Mouse (Mus musculus) forebrain, embryonic 10.5 days (tissue): ENCODE results near the gene Khdc3. TPM values are rescaled to one million over a fixed set of nuclear protein-coding genes. Genes with fewer than 3 reads are reported as not detected.
A peak's percentile ranks its signal among the peaks of the same experiment; 100 is the strongest.
"Not testable (repeated sequence)": the region's sequence is repeated elsewhere in the genome, so short reads cannot be mapped to it uniquely, and the experiment has no call there.

Source experiments
- DNase-seq: peaks from one replicate; pipeline ENCODE4 v3.0.0-alpha.2; 2017; ENCODE audit warnings: low spot score; ENCODE audit errors: extremely low spot score
- H3K27ac ChIP-seq: fragments of 300-500 bp; sonication (generic); 2 replicates; pipeline ENCODE4 v1.5.1; 2016; ENCODE audit warnings: mild to moderate bottlenecking
- H3K27me3 ChIP-seq: fragments of 300-500 bp; sonication (generic); 2 replicates; pipeline ENCODE4 v1.6.1; 2016; ENCODE audit warnings: mild to moderate bottlenecking; ENCODE audit not compliant: poor library complexity, severe bottlenecking
- H3K36me3 ChIP-seq: fragments of 300-500 bp; sonication (generic); replicated peaks from 2 replicates; pipeline ENCODE4 v1.6.1; 2016; ENCODE audit warnings: mild to moderate bottlenecking, moderate library complexity
- H3K4me1 ChIP-seq: fragments of 300-500 bp; sonication (generic); 2 replicates; pipeline ENCODE4 v1.6.1; 2016
- H3K4me3 ChIP-seq: fragments of 300-500 bp; sonication (generic); 2 replicates; pipeline ENCODE4 v1.5.1; 2016; ENCODE audit warnings: mild to moderate bottlenecking, moderate library complexity
- H3K9me3 ChIP-seq: fragments of 300-500 bp; sonication (generic); 2 replicates; pipeline ENCODE4 v1.6.1; 2016; ENCODE audit warnings: mild to moderate bottlenecking, moderate library complexity
- WGBS: fragments of 180-500 bp; shearing (Covaris S2); methylation state at CpG from one replicate; pipeline ENCODE4 v1.1.7; 2016; 5-methylcytosine and 5-hydroxymethylcytosine counted together
- polyA plus RNA-seq: library from polyadenylated mRNA; unstranded; fragments of >200 nt; fragmentation: Nextera tagmentation; extraction: Ambion mirVana; gene quantifications from 2 replicates; pipeline ENCODE4 v1.2.1, GENCODE M21; 2016

The Khdc3 gene
- polyA plus RNA-seq: not detected in 2 replicates

- H3K4me3 ChIP-seq: no peak within 1 kb of the TSS
- no peaks in the 10 kb centered on the region for H3K9me3 ChIP-seq
- H3K27me3 ChIP-seq: peaks cover 52% of the 10 kb centered on the region
- H3K4me1 ChIP-seq: peaks cover 10% of the 10 kb centered on the region
- WGBS: 90% methylated on average over 5 of the region's 5 CpGs
- H3K27ac ChIP-seq: no peak within 1 kb of the TSS
- H3K36me3 ChIP-seq: no peaks in the 10 kb centered on the region
- DNase-seq: no peak
Measured at GRCm38 (mm10) chr9:73101536-73101935, at the start of gene Khdc3. Khdc3 (plus strand) TSS chr9:73101836.

GRCm38 (mm10) chr9:73055441-73055911 lies 46.2 kb upstream of the Khdc3 start:
- Histone ChIP-seq H3K27ac (no peak overlapping the region), H3K4me1 (peaks cover 13% of the 10 kb centered on the region), H3K36me3 (no peaks in the 10 kb centered on the region), H3K4me3 (no peak overlapping the region), H3K27me3 (no peaks in the 10 kb centered on the region), H3K9me3 (no peaks in the 10 kb centered on the region)
- 68% methylated on average over 10 of the region's 10 CpGs for WGBS
- no peak for DNase-seq

- H3K4me3 ChIP-seq: no peak overlapping the region
- no peak for DNase-seq
- WGBS: 92% methylated on average over 4 of the region's 4 CpGs
- H3K27me3 ChIP-seq: no peaks in the 10 kb centered on the region
- H3K36me3 ChIP-seq: no peaks in the 10 kb centered on the region
- no peak overlapping the region for H3K27ac ChIP-seq
- H3K9me3 ChIP-seq: no peaks in the 10 kb centered on the region
- H3K4me1 ChIP-seq: peaks cover 15% of the 10 kb centered on the region
Measured at GRCm38 (mm10) chr9:73059224-73059623, 42.4 kb upstream of the Khdc3 start.

GRCm38 (mm10) chr9:73063621-73064290 lies 37.9 kb upstream of the Khdc3 start:
- no peaks in the 10 kb centered on the region for H3K27me3 ChIP-seq
- H3K4me3 ChIP-seq: peak overlapping the region; percentile 28
- no peaks in the 10 kb centered on the region for H3K36me3 ChIP-seq
- H3K9me3 ChIP-seq: no peaks in the 10 kb centered on the region
- peaks cover 30% of the 10 kb centered on the region for H3K4me1 ChIP-seq
- H3K27ac ChIP-seq: peak overlapping the region; percentile 44; the same call in 1 of the 2 replicates
- peak; percentile 26 for DNase-seq
- WGBS: 35% methylated on average over 15 of the region's 15 CpGs

DNA sequence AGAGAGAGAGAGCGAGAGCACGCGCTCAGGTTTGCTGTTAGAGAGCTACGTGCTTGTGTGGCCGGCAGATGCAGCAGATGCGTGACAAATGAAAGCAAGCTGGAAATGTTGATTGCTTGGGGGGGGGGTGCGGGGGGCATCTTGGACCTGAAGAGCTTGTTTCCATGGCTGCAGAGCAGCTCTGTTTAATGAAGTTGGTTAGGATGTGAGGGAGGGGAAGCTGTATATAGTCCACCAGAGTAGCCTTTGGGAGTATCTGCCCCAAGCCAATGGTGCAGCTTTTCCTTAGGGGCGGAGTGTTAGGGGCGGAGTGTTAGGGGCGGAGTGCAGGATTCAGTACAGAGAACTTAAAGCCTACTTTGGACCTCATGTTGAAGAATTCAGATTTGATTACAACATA lies 34.5 kb upstream of the Khdc3 start:
- DNase-seq: no peak
- Histone ChIP-seq H3K27me3 (no peaks in the 10 kb centered on the region), H3K4me3 (peak overlapping the region; percentile 10; the same call in 1 of the 2 replicates), H3K4me1 (peaks cover 30% of the 10 kb centered on the region), H3K27ac (peak overlapping the region; percentile 30; the same call in 1 of the 2 replicates), H3K9me3 (no peaks in the 10 kb centered on the region), H3K36me3 (no peaks in the 10 kb centered on the region)
- 33% methylated on average over 10 of the region's 10 CpGs for WGBS

DNA sequence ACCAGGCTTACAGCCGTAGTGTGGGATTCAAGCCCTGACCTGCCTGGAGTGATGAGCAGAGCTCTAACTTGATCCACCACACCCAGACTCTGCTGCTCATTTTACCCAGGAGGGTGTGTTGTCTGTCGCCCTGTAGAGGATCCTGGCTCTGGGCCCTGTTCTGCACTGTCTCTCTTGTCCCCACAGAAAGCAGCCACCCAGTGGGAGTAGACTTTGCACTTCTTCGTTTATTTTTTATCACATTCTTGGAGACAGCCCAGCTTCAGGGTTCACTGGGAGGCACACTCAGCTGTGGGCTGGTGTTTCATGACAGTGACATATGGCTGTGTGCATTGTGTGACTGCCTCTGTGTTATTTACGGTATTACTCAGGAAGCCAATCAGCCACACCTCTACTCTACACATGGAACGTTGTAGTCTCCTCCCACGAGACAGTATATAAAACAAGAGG lies 33.4 kb upstream of the Khdc3 start:
- peaks cover 29% of the 10 kb centered on the region for H3K4me1 ChIP-seq
- no peaks in the 10 kb centered on the region for H3K36me3 ChIP-seq
- H3K4me3 ChIP-seq: no peak overlapping the region
- H3K9me3 ChIP-seq: no peaks in the 10 kb centered on the region
- WGBS: 79% methylated on average over 6 of the region's 6 CpGs
- H3K27ac ChIP-seq: no peak overlapping the region
- no peak for DNase-seq
- H3K27me3 ChIP-seq: no peaks in the 10 kb centered on the region

- H3K4me3 ChIP-seq: no peak overlapping the region
- H3K36me3 ChIP-seq: no peaks in the 10 kb centered on the region
- no peak overlapping the region for H3K27ac ChIP-seq
- no peak for DNase-seq
- H3K27me3 ChIP-seq: no peaks in the 10 kb centered on the region
- no peaks in the 10 kb centered on the region for H3K9me3 ChIP-seq
- H3K4me1 ChIP-seq: peaks cover 25% of the 10 kb centered on the region
- 93% methylated on average over 6 of the region's 6 CpGs for WGBS
Measured at GRCm38 (mm10) chr9:73068688-73069087, 32.9 kb upstream of the Khdc3 start.

DNA sequence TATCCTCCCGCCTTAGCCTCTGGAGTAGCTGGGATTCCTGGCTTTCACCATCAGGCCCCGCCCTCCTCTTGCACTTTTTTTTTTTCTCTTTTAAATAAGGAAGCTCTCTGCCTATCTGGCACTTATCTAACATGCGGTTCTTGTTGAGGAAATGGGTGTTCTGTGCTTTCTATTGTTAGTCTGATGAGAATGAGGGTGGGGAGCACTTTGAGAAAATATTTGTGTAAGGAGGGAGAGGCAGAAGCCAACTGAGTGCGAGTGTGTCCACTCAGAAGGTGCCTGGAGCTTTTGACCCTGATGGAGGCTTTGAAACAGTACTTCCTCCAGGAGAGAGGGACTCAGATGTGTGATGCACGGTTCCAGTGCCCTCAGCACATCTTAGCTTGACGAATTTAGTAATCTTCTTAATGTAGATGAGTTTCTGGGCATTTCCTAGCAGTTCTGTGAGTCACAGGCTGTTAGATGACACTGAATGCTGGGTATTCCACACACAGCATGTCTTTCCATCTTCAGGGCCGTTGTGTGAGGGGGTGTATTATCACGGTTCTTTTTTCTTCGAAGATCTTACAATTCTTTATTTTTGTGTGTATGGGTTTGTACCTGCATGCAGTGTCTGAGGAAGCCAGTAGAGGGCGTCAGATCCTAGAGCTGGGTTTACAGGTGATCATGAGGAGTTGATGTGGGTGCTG lies 30.5 kb upstream of the Khdc3 start:
- Histone ChIP-seq H3K4me1 (peaks cover 17% of the 10 kb centered on the region), H3K36me3 (no peaks in the 10 kb centered on the region), H3K27me3 (no peaks in the 10 kb centered on the region), H3K4me3 (no peak overlapping the region), H3K27ac (no peak overlapping the region), H3K9me3 (no peaks in the 10 kb centered on the region)
- WGBS: 75% methylated on average over 10 of the region's 10 CpGs
- DNase-seq: no peak

- Histone ChIP-seq H3K27ac (no peak overlapping the region), H3K27me3 (no peaks in the 10 kb centered on the region), H3K4me3 (no peak overlapping the region), H3K36me3 (no peaks in the 10 kb centered on the region), H3K9me3 (no peaks in the 10 kb centered on the region), H3K4me1 (peaks cover 8% of the 10 kb centered on the region)
- no peak for DNase-seq
- WGBS: 88% methylated on average over 8 of the region's 8 CpGs
Measured at GRCm38 (mm10) chr9:73072426-73072825, 29.2 kb upstream of the Khdc3 start.

DNA sequence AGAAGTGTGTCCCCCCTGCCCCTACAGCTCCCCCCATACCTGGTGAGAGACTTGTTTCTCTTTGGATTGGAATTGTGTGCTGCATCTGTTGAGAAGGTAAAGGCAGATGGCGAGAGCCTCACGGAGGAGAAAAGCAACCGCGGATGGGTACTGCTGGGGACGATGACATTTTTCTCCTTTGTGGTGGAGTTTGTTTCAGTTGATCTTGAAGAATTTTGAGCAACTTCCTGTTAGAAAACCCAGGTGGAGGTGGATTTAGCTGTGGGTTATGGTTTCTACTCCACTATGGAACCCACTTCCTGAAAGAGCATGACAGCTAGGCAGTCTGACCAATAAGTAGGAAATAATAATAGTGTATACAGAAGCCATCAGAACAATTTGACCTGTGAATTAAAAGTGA lies 28.5 kb upstream of the Khdc3 start:
- H3K9me3 ChIP-seq: no peaks in the 10 kb centered on the region
- DNase-seq: no peak
- H3K36me3 ChIP-seq: no peaks in the 10 kb centered on the region
- no peak overlapping the region for H3K4me3 ChIP-seq
- 96% methylated on average over 5 of the region's 5 CpGs for WGBS
- H3K27me3 ChIP-seq: no peaks in the 10 kb centered on the region
- no peak overlapping the region for H3K27ac ChIP-seq
- H3K4me1 ChIP-seq: peaks cover under 1% of the 10 kb centered on the region; the same call in 1 of the 2 replicates

- not testable (repeated sequence) for H3K4me3 ChIP-seq, DNase-seq
- 85% methylated on average over 11 of the region's 12 CpGs for WGBS
Measured at GRCm38 (mm10) chr9:73079349-73079748, 22.3 kb upstream of the Khdc3 start.

DNA sequence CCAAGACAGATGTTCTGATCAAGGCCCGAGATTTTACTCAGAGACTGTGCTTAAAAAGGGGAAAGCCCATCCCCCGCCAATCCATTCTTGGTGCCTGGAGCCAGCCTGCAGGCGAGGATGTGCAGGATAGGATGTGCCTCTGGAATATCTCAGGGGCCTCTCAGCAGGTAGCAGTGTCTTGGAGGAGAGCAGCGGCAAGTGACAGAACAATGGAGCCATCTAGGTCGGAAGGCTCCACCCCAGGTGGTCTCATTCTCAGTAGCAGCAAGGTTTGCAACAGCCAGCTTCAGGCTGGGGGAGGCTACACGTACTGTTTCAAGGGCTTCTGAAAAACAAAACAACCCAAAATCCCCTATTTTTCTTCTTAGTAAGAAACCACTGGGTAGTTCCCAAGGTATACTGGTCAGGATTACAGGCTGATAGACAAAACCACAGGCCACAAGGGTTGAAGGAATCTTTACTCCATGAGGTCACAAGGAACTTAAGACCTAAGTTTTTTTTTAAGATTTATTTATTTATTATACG lies 21.8 kb upstream of the Khdc3 start:
- H3K36me3 ChIP-seq: no peaks in the 10 kb centered on the region
- 39% methylated on average over 7 of the region's 7 CpGs for WGBS
- no peaks in the 10 kb centered on the region for H3K27me3 ChIP-seq
- H3K27ac ChIP-seq: no peak overlapping the region
- no peaks in the 10 kb centered on the region for H3K9me3 ChIP-seq
- no peak for DNase-seq
- 0 out of 2 replicates have a peak, but pooled peaks cover 3% of the 10 kb centered on the region for H3K4me1 ChIP-seq
- H3K4me3 ChIP-seq: no peak overlapping the region

More at GRCm38 (mm10) chr9:73079349-73079748, 22.3 kb upstream of the Khdc3 start:
- not testable (repeated sequence) for H3K4me1 ChIP-seq, H3K9me3 ChIP-seq, H3K27ac ChIP-seq, H3K27me3 ChIP-seq, H3K36me3 ChIP-seq
